Mouse (Mus musculus): ENCODE results near the gene Hnf1b. TPM values are rescaled to one million over a fixed set of nuclear protein-coding genes. Genes with fewer than 3 reads are reported as not detected.

Hnf1b gene
- polyA plus RNA-seq, 1 experiment from 2014 or later = not detected

DNA sequence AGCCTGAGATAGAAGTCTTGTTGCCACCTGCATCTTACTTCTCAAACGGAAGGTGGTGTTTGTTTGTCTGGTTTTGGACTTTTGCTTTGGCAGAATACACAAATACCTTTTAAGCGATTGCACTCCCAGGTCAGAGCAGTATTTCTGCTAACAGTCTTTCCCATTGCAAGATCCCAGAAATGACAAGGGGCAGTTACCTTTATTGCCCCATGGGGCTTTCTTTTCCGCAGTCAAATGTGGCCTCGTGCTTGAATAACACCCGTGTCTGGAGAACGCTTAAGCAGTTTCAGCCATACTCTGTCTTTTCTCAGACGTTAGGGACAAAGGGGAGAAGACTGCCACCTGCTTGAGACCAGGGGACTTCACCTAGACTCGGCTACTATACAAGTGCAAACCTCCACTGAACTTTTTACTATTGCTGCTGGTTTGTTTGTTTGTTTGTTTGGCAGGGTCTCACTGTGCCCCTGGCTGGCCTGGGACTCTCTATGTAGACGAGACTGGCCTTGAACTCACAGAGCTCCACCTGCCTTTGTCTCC, 31.2 kb upstream of the Hnf1b start:
- Histone ChIP-seq H3K4me1 (ENCODE audit: control insufficient read depth, insufficient read depth, low read length) (no peaks in the 10 kb centered on the region), H3K9ac (replicated peaks; ENCODE audit: low read length) (no peak overlapping the region), H3K4me2 (ENCODE audit: low read depth, low read length) (no peak overlapping the region), H3K9me3 (replicated peaks; ENCODE audit: control insufficient read depth, low read length) (no peaks in the 10 kb centered on the region), H3K4me3 (ENCODE audit: low read depth, low read length) (no peak overlapping the region), H3K27ac (replicated peaks; ENCODE audit: low read depth, low read length) (no peak overlapping the region), H3K36me3 (replicated peaks; ENCODE audit: control insufficient read depth, insufficient read depth, low read depth, low read length) (no peaks in the 10 kb centered on the region), H3K27me3 (ENCODE audit: control insufficient read depth, insufficient read depth, low read length) (no peaks in the 10 kb centered on the region)
- DNase-seq (ENCODE audit: low spot score) (no peak), ATAC-seq (replicated peaks; ENCODE audit: insufficient number of reproducible peaks, low FRiP score, low TSS enrichment, low read depth) (no peak)
- WGBS = 58% methylated on average over 9 of the region's 9 CpGs

DNA sequence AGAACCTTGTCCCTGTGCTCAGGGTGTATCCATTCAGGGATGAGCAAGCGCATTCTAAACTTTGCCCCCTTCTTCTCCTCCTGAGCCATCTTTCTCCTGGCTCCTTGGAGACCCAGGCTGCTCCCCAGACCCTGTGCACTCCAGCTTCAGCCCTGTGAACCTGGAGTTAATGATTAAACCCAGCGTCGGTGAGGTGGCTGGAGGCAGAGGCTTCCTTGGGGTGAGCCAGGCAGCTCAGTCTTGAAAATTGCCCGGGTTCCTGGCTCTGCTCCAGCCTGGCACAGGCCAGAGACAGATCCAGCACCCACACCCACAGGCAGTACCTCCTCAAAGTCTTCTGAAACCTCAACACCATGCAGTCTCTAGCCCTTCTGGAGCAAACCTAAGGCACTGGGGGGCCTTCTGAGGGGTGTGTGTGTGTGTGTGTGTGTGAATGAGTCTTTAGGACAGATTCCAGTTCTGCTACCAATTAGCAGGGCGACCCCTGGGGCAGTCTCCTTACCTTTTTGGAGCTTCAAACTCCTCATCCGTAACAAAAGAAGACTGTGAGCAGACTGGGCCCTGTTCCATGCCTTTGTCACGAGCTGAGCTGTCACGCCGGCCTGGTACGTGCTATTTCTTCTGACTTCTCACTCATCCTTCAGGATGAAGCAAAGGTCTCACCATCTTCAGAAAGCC, 29.9 kb upstream of the Hnf1b start:
- H3K27me3 ChIP-seq (ENCODE audit: control insufficient read depth, insufficient read depth, low read length) = no peaks in the 10 kb centered on the region
- no peaks in the 10 kb centered on the region for H3K9me3 ChIP-seq (replicated peaks; ENCODE audit: control insufficient read depth, low read length)
- no peaks in the 10 kb centered on the region for H3K36me3 ChIP-seq (replicated peaks; ENCODE audit: control insufficient read depth, insufficient read depth, low read depth, low read length)
- no peaks in the 10 kb centered on the region for H3K4me1 ChIP-seq (ENCODE audit: control insufficient read depth, insufficient read depth, low read length)
- no peak overlapping the region for H3K4me2 ChIP-seq (ENCODE audit: low read depth, low read length)
- H3K4me3 ChIP-seq (ENCODE audit: low read depth, low read length) = no peak overlapping the region
- H3K9ac ChIP-seq (replicated peaks; ENCODE audit: low read length) = no peak overlapping the region
- ATAC-seq (replicated peaks; ENCODE audit: insufficient number of reproducible peaks, low FRiP score, low TSS enrichment, low read depth) (no peak), DNase-seq (ENCODE audit: low spot score) (no peak)
- 30% methylated on average over 10 of the region's 10 CpGs for WGBS
- no peak overlapping the region for H3K27ac ChIP-seq (replicated peaks; ENCODE audit: low read depth, low read length)

DNA sequence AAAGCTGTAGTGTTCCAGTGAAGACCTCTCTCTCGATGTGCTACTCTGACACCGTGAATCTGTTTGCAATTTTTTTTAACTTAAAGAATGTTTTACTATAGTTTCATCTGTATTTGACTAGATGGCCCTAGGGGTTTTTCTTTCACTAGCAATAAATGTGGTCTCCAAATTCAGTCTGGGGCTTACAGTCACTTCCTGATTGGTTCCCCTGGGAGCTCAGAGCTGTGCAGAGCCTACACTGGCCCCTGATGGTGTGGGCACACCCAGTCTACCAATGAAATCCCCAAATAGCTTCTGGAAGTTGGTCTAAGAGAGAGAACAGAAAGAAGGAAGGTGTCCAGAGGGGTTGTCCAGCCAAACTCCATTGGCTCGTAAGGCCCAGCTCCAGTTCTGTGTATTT, 23.7 kb upstream of the Hnf1b start:
- ATAC-seq (replicated peaks; ENCODE audit: insufficient number of reproducible peaks, low FRiP score, low TSS enrichment, low read depth) = no peak
- DNase-seq (ENCODE audit: low spot score) = no peak
- H3K9ac ChIP-seq (replicated peaks; ENCODE audit: low read length) = no peak overlapping the region
- H3K4me1 ChIP-seq (ENCODE audit: control insufficient read depth, insufficient read depth, low read length) = no peaks in the 10 kb centered on the region
- H3K27me3 ChIP-seq (ENCODE audit: control insufficient read depth, insufficient read depth, low read length) = no peaks in the 10 kb centered on the region
- H3K9me3 ChIP-seq (replicated peaks; ENCODE audit: control insufficient read depth, low read length) = no peaks in the 10 kb centered on the region
- no peaks in the 10 kb centered on the region for H3K36me3 ChIP-seq (replicated peaks; ENCODE audit: control insufficient read depth, insufficient read depth, low read depth, low read length)
- H3K4me3 ChIP-seq (ENCODE audit: low read depth, low read length) = no peak overlapping the region
- no peak overlapping the region for H3K4me2 ChIP-seq (ENCODE audit: low read depth, low read length)
- no peak overlapping the region for H3K27ac ChIP-seq (replicated peaks; ENCODE audit: low read depth, low read length)
- 77% methylated on average over 3 of the region's 3 CpGs for WGBS

DNA sequence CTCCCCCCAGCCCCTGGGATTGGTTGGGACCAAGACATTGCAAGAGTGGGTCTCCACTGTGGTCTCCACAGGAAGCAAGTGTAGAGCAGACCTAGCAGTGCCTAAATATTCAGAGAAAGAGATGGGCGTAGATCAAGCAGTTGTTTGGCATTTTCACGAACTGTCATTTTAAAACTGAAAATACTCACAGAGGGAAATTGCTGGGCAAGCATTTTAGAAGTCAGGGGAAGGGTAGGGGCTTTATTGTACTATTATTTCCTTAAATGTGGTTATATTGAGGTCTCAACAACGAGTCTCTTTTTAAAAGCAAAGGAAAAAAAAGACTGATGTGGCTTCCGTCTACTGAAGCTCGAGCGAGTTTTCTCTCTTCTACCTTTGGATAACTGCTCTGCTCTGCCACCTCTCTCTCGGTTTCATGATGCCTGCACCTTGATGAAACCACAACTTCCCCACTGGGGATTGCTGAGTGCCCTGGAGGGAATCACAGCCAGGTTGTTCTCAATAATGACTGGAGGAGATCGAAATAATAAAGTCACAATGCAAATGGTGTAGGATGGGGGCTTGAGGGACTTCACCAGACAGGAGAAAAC, 21.2 kb upstream of the Hnf1b start:
- WGBS = 83% methylated on average over 8 of the region's 8 CpGs
- DNase-seq (ENCODE audit: low spot score) = no peak
- no peaks in the 10 kb centered on the region for H3K36me3 ChIP-seq (replicated peaks; ENCODE audit: control insufficient read depth, insufficient read depth, low read depth, low read length)
- H3K9me3 ChIP-seq (replicated peaks; ENCODE audit: control insufficient read depth, low read length) = no peaks in the 10 kb centered on the region
- H3K27me3 ChIP-seq (ENCODE audit: control insufficient read depth, insufficient read depth, low read length) = no peaks in the 10 kb centered on the region
- no peak for ATAC-seq (replicated peaks; ENCODE audit: insufficient number of reproducible peaks, low FRiP score, low TSS enrichment, low read depth)
- H3K4me3 ChIP-seq (ENCODE audit: low read depth, low read length) = no peak overlapping the region
- H3K4me1 ChIP-seq (ENCODE audit: control insufficient read depth, insufficient read depth, low read length) = no peaks in the 10 kb centered on the region
- H3K9ac ChIP-seq (replicated peaks; ENCODE audit: low read length) = no peak overlapping the region
- no peak overlapping the region for H3K4me2 ChIP-seq (ENCODE audit: low read depth, low read length)
- H3K27ac ChIP-seq (replicated peaks; ENCODE audit: low read depth, low read length) = no peak overlapping the region

DNA sequence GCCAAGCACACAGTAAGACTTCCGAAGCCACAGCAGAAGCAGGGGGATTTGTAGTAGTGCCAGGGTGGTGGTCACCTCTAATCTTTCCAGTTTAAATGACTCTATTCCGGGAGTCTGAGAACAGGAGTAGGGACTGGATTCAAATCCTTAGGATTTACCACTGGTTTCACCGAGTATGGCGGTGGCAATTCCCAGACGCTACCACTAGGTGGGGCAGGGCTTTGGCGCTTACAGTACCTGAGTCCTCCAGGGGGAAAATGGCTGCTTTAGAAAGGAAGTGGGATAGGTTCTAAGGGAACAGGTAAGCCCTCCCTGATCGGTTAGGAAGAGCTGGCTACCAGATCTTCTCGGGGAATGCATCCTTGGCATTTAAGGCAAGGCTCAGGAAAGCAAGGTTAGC, 17.5 kb upstream of the Hnf1b start:
- no peak overlapping the region for H3K4me2 ChIP-seq (ENCODE audit: low read depth, low read length)
- no peak overlapping the region for H3K27ac ChIP-seq (replicated peaks; ENCODE audit: low read depth, low read length)
- no peaks in the 10 kb centered on the region for H3K9me3 ChIP-seq (replicated peaks; ENCODE audit: control insufficient read depth, low read length)
- DNase-seq (ENCODE audit: low spot score) (peak; percentile 72), ATAC-seq (replicated peaks; ENCODE audit: insufficient number of reproducible peaks, low FRiP score, low TSS enrichment, low read depth) (no peak)
- 40% methylated on average over 8 of the region's 8 CpGs for WGBS
- H3K27me3 ChIP-seq (ENCODE audit: control insufficient read depth, insufficient read depth, low read length) = no peaks in the 10 kb centered on the region
- H3K36me3 ChIP-seq (replicated peaks; ENCODE audit: control insufficient read depth, insufficient read depth, low read depth, low read length) = no peaks in the 10 kb centered on the region
- no peak overlapping the region for H3K9ac ChIP-seq (replicated peaks; ENCODE audit: low read length)
- H3K4me1 ChIP-seq (ENCODE audit: control insufficient read depth, insufficient read depth, low read length) = no peaks in the 10 kb centered on the region
- H3K4me3 ChIP-seq (ENCODE audit: low read depth, low read length) = no peak overlapping the region

DNA sequence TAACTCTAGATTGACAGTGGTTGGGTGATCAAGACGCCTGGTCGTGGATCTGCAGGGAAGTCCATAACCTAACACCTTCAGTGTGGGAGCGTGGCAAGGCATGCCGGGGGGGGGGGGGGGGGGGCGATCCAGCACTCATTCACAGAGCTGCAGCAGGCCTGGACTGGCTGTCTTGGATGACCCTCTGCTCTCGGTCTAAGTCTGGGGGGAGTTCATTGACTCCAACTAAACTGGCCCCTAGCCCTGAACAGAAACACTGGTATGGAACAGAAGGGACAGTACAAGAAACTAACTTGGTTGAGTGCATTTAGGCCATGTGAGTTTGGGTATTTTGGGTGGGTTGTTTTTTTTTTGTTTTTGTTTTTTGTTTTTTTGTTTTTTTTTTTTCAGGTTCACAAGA, 16.3 kb upstream of the Hnf1b start:
- DNase-seq (ENCODE audit: low spot score) (no peak), ATAC-seq (replicated peaks; ENCODE audit: insufficient number of reproducible peaks, low FRiP score, low TSS enrichment, low read depth) (no peak)
- no peaks in the 10 kb centered on the region for H3K36me3 ChIP-seq (replicated peaks; ENCODE audit: control insufficient read depth, insufficient read depth, low read depth, low read length)
- no peak overlapping the region for H3K27ac ChIP-seq (replicated peaks; ENCODE audit: low read depth, low read length)
- no peaks in the 10 kb centered on the region for H3K4me1 ChIP-seq (ENCODE audit: control insufficient read depth, insufficient read depth, low read length)
- no peak overlapping the region for H3K4me3 ChIP-seq (ENCODE audit: low read depth, low read length)
- no peaks in the 10 kb centered on the region for H3K27me3 ChIP-seq (ENCODE audit: control insufficient read depth, insufficient read depth, low read length)
- WGBS = 86% methylated on average over 4 of the region's 6 CpGs
- H3K4me2 ChIP-seq (ENCODE audit: low read depth, low read length) = no peak overlapping the region
- no peaks in the 10 kb centered on the region for H3K9me3 ChIP-seq (replicated peaks; ENCODE audit: control insufficient read depth, low read length)
- H3K9ac ChIP-seq (replicated peaks; ENCODE audit: low read length) = no peak overlapping the region

DNA sequence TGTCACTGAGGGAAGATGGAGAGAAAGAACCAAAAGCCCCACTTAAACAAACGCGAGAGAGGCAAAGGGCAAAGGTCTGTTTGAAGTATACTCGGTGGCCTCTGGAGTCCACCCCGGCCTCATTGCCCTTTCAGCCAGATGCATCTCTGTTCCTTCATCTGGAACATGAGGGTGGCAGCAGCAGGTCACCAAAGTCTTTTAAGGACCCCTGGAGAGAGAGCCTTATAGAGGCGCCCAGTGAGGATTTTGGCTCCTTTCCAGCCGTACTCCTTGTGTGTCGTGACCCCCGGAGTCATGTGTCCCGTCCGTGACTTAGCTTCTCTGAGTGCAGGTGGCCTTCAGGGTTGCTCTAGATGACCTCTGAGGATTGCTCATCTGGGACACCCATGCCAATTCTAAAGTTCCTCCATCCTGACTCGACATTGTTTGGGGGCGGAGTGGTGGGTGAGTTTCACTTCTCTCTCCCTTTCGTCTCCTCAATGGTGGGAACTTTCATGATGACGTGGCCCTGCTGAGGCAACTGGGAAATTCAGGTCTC, 15.8 kb upstream of the Hnf1b start:
- Histone ChIP-seq H3K4me3 (ENCODE audit: low read depth, low read length) (no peak overlapping the region), H3K27me3 (ENCODE audit: control insufficient read depth, insufficient read depth, low read length) (no peaks in the 10 kb centered on the region), H3K4me2 (ENCODE audit: low read depth, low read length) (no peak overlapping the region), H3K27ac (replicated peaks; ENCODE audit: low read depth, low read length) (no peak overlapping the region), H3K4me1 (ENCODE audit: control insufficient read depth, insufficient read depth, low read length) (no peaks in the 10 kb centered on the region), H3K9me3 (replicated peaks; ENCODE audit: control insufficient read depth, low read length) (no peaks in the 10 kb centered on the region), H3K9ac (replicated peaks; ENCODE audit: low read length) (no peak overlapping the region), H3K36me3 (replicated peaks; ENCODE audit: control insufficient read depth, insufficient read depth, low read depth, low read length) (no peaks in the 10 kb centered on the region)
- ATAC-seq (replicated peaks; ENCODE audit: insufficient number of reproducible peaks, low FRiP score, low TSS enrichment, low read depth) (no peak), DNase-seq (ENCODE audit: low spot score) (no peak)
- 66% methylated on average over 14 of the region's 14 CpGs for WGBS

DNA sequence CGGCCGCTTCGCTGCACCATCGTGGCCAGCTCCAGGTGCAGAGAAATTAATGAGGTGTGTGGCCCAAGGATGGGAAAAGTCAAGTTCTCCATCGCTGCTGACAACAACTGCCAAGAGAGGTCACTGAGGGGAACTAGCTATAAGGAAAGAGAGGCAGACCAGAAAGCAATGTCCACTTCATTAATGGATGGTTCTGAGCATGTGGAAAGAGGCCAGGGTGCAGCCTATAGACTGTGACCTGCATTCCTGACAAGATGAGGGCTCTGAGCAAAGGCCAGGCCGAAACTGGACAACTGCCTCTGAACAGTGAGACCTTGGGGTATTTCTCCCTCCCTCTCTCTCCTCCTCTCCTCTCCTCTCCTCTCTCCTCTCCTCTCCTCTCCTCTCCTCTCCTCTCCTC, 10.4 kb upstream of the Hnf1b start:
- 81% methylated on average over 6 of the region's 6 CpGs for WGBS
- Histone ChIP-seq H3K36me3 (replicated peaks; ENCODE audit: control insufficient read depth, insufficient read depth, low read depth, low read length) (no peaks in the 10 kb centered on the region), H3K4me2 (ENCODE audit: low read depth, low read length) (no peak overlapping the region), H3K4me3 (ENCODE audit: low read depth, low read length) (no peak overlapping the region), H3K4me1 (ENCODE audit: control insufficient read depth, insufficient read depth, low read length) (no peaks in the 10 kb centered on the region), H3K9me3 (replicated peaks; ENCODE audit: control insufficient read depth, low read length) (no peaks in the 10 kb centered on the region), H3K9ac (replicated peaks; ENCODE audit: low read length) (no peak overlapping the region), H3K27me3 (ENCODE audit: control insufficient read depth, insufficient read depth, low read length) (no peaks in the 10 kb centered on the region), H3K27ac (replicated peaks; ENCODE audit: low read depth, low read length) (no peak overlapping the region)
- ATAC-seq (replicated peaks; ENCODE audit: insufficient number of reproducible peaks, low FRiP score, low TSS enrichment, low read depth) = no peak
- no peak for DNase-seq (ENCODE audit: low spot score)

All from embryonic facial prominence, embryonic 11.5 days (tissue).